12 mouse cellular contexts compared by ENCODE assay signal in the genomic region with DNA sequence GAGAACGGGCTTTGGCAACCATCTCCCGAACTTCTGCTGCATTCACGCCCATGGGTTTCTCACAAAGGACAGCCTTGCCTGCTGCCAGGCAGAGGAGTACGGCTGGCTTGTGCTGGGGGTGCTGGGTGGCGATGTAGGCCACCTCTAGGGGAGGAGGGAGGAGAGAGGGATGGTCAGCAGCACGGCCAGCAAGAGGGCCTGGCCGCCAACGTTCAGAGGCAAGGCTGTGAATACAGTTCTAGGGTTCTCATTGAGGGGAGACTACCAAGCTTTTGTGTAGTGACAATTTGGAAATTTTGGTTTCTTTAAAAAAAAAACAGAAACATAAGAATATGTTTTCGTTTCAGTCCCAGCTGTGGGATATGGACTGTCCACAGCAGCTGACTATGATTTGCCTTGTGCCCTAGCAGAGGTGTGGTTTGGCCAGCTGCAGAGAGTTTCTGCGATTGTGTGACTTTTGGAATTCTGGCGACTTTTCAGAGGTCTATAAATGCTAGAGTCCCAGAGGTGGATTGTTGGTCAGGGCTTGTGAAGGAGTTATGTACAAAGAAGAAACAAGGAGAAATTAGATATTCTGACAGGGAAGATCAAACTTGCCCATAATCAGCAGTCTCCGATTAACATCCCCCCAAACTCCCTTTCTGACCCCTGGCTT. TPM values are rescaled to one million over a fixed set of nuclear protein-coding genes. Genes with fewer than 3 reads are reported as not detected.
DNase-seq lines count a peak whose midpoint lies in the region; ATAC-seq and TF ChIP-seq lines count a peak whose summit lies in the region.
"Had no signal": no experiment of that assay in that cellular context is flagged by ENCODE, and none has a peak within 500 bp of the region (broad histone marks: within the 10 kb centered on the region; RNA-seq: fewer than 3 reads in every experiment).

Gm45808 (minus strand) TSS at position 51 of the 655 bp plus-strand sequence.

- H3K9ac ChIP-seq in forebrain, postnatal 0 days = peak within 1 kb of the TSS; percentile 50; the same call in 1 of the 2 replicates
- no peak within 1 kb of the TSS for H3K9ac ChIP-seq in forebrain, embryonic 12.5 days
- no peak within 1 kb of the TSS for H3K9ac ChIP-seq in neural tube, embryonic 12.5 days
- H3K9ac ChIP-seq in hindbrain, embryonic 15.5 days = no peak within 1 kb of the TSS
- H3K9ac ChIP-seq in neural tube, embryonic 13.5 days = no peak within 1 kb of the TSS; the same call in 1 of the 2 replicates

- H3K4me2 ChIP-seq in forebrain, postnatal 0 days (ENCODE audit: low read depth) = 0 out of 2 replicates have a peak within 1 kb of the TSS, but pooled peaks have one; percentile 48
- no peak within 1 kb of the TSS for H3K4me2 ChIP-seq in forebrain, embryonic 12.5 days
- H3K4me2 ChIP-seq in neural tube, embryonic 12.5 days (replicated peaks) = 0 out of 2 replicates have a peak within 1 kb of the TSS, but pooled peaks have one; percentile 61
- peak within 1 kb of the TSS; percentile 78; the same call in 1 of the 2 replicates for H3K4me2 ChIP-seq in hindbrain, embryonic 15.5 days
- H3K4me2 ChIP-seq in neural tube, embryonic 13.5 days = no peak within 1 kb of the TSS; the same call in 1 of the 2 replicates

- H3K27ac ChIP-seq in forebrain, postnatal 0 days (ENCODE audit: low read depth, low read length) = no peak within 1 kb of the TSS
- H3K27ac ChIP-seq in forebrain, embryonic 12.5 days = no peak within 1 kb of the TSS; the same call in 1 of the 2 replicates
- H3K27ac ChIP-seq in neural tube, embryonic 12.5 days = no peak within 1 kb of the TSS
- H3K27ac ChIP-seq in hindbrain, embryonic 15.5 days (replicated peaks) = 0 out of 2 replicates have a peak within 1 kb of the TSS, but pooled peaks have one; percentile 91
- 0 out of 2 replicates have a peak within 1 kb of the TSS, but pooled peaks have one; percentile 79 for H3K27ac ChIP-seq in neural tube, embryonic 13.5 days (replicated peaks)

- no peak for TF ChIP-seq CTCF in forebrain, postnatal 0 days (IDR thresholded peaks at IDR 0.05; ENCODE audit: low read depth)

- no peak for ATAC-seq in forebrain, postnatal 0 days
- ATAC-seq in forebrain, embryonic 12.5 days (ENCODE audit: low FRiP score) = no peak
- ATAC-seq in neural tube, embryonic 12.5 days (ENCODE audit: low FRiP score, low read depth) = no peak
- ATAC-seq in hindbrain, embryonic 15.5 days (ENCODE audit: low FRiP score, low read depth) = no peak
- no peak for ATAC-seq in neural tube, embryonic 13.5 days (ENCODE audit: low read depth)
- no peak for ATAC-seq in megakaryocyte-erythroid progenitor cell, adult 5-6 weeks (replicated peaks; ENCODE audit: low FRiP score, low TSS enrichment, poor library complexity, severe bottlenecking)

- H3K9me3 ChIP-seq in forebrain, postnatal 0 days (ENCODE audit: low read length) = no peaks in the 10 kb centered on the region
- H3K9me3 ChIP-seq in forebrain, embryonic 12.5 days = no peaks in the 10 kb centered on the region
- no peaks in the 10 kb centered on the region for H3K9me3 ChIP-seq in neural tube, embryonic 12.5 days
- no peaks in the 10 kb centered on the region for H3K9me3 ChIP-seq in hindbrain, embryonic 15.5 days
- no peaks in the 10 kb centered on the region for H3K9me3 ChIP-seq in neural tube, embryonic 13.5 days

- H3K4me3 ChIP-seq in forebrain, postnatal 0 days (ENCODE audit: low read depth, low read length) = no peak within 1 kb of the TSS
- H3K4me3 ChIP-seq in forebrain, embryonic 12.5 days (replicated peaks) = no peak within 1 kb of the TSS
- H3K4me3 ChIP-seq in neural tube, embryonic 12.5 days = no peak within 1 kb of the TSS
- no peak within 1 kb of the TSS for H3K4me3 ChIP-seq in hindbrain, embryonic 15.5 days
- H3K4me3 ChIP-seq in neural tube, embryonic 13.5 days = no peak within 1 kb of the TSS

- 75% methylated on average over 12 of the region's 12 CpGs for WGBS in forebrain, postnatal 0 days
- WGBS in forebrain, embryonic 12.5 days = 84% methylated on average over 12 of the region's 12 CpGs
- WGBS in neural tube, embryonic 12.5 days = 88% methylated on average over 12 of the region's 12 CpGs
- 81% methylated on average over 12 of the region's 12 CpGs for WGBS in hindbrain, embryonic 15.5 days
- 85% methylated on average over 12 of the region's 12 CpGs for WGBS in neural tube, embryonic 13.5 days

- DNase-seq in forebrain, postnatal 0 days = no peak
- no peak for DNase-seq in neural tube, embryonic 10.5 days (ENCODE audit: extremely low spot score, low spot score)
- DNase-seq in frontal cortex, adult 2 months (ENCODE audit: extremely low spot score in 1 of 2, low spot score in 1 of 2) = no peak
- DNase-seq: cerebellum, adult 2 months; gastrocnemius, postnatal 14 days had no signal

- H3K27me3 ChIP-seq in forebrain, postnatal 0 days (ENCODE audit: insufficient read depth, low read length) = no peaks in the 10 kb centered on the region
- no peaks in the 10 kb centered on the region for H3K27me3 ChIP-seq in forebrain, embryonic 12.5 days
- H3K27me3 ChIP-seq in neural tube, embryonic 12.5 days (replicated peaks) = no peaks in the 10 kb centered on the region
- no peaks in the 10 kb centered on the region for H3K27me3 ChIP-seq in hindbrain, embryonic 15.5 days
- H3K27me3 ChIP-seq in neural tube, embryonic 13.5 days = no peaks in the 10 kb centered on the region

- H3K36me3 ChIP-seq in forebrain, postnatal 0 days (ENCODE audit: insufficient read depth) = no peaks in the 10 kb centered on the region
- H3K36me3 ChIP-seq in forebrain, embryonic 12.5 days (replicated peaks) = no peaks in the 10 kb centered on the region; the same call in 1 of the 2 replicates
- no peaks in the 10 kb centered on the region; the same call in 1 of the 2 replicates for H3K36me3 ChIP-seq in neural tube, embryonic 12.5 days
- H3K36me3 ChIP-seq in hindbrain, embryonic 15.5 days = no peaks in the 10 kb centered on the region
- H3K36me3 ChIP-seq in neural tube, embryonic 13.5 days = peaks cover under 1% of the 10 kb centered on the region; the same call in 1 of the 2 replicates

- 0 out of 2 replicates have a peak, but pooled peaks cover 6% of the 10 kb centered on the region for H3K4me1 ChIP-seq in forebrain, postnatal 0 days (ENCODE audit: insufficient read depth)
- peaks cover 25% of the 10 kb centered on the region for H3K4me1 ChIP-seq in forebrain, embryonic 12.5 days
- H3K4me1 ChIP-seq in neural tube, embryonic 12.5 days = peaks cover 10% of the 10 kb centered on the region
- H3K4me1 ChIP-seq in hindbrain, embryonic 15.5 days (replicated peaks) = peaks cover 28% of the 10 kb centered on the region
- H3K4me1 ChIP-seq in neural tube, embryonic 13.5 days (replicated peaks) = peaks cover 25% of the 10 kb centered on the region

RNA-seq across cellular contexts. Expression of gene Gm45808, which starts in this region (rescaled TPM):
- total RNA-seq in forebrain, postnatal 0 days (2014; rRNA removed) = not detected in 2 replicates
- not detected in 2 replicates for polyA plus RNA-seq in forebrain, postnatal 0 days (2015; fragmentation: Nextera tagmentation; extraction: Ambion mirVana)
- polyA plus RNA-seq in forebrain, embryonic 12.5 days (2016; fragmentation: Nextera tagmentation; extraction: Ambion mirVana) = not detected in 2 replicates
- not detected in 2 replicates for polyA plus RNA-seq in neural tube, embryonic 12.5 days (2016; fragmentation: Nextera tagmentation; extraction: Ambion mirVana)
- polyA plus RNA-seq in hindbrain, embryonic 15.5 days (2015; fragmentation: Nextera tagmentation; extraction: Ambion mirVana) = not detected in 2 replicates
- polyA plus RNA-seq in neural tube, embryonic 13.5 days (2015; fragmentation: Nextera tagmentation; extraction: Ambion mirVana) = not detected in 2 replicates
- 0.23 TPM in 1 of 2 replicates, not detected in the other for polyA plus RNA-seq in frontal cortex, adult 2 months (2012; rRNA removed)
- not detected in 2 replicates for total RNA-seq in megakaryocyte-erythroid progenitor cell, adult 5-6 weeks (2014; fragmentation: Nextera tagmentation)
- not detected in 2 replicates for total RNA-seq in megakaryocyte-erythroid progenitor cell, adult 5-6 weeks (2017)
- polyA plus RNA-seq: cerebellum, adult 2 months; kidney, postnatal 0 days; macrophage had no signal

Comparison
In these comparisons a context has a peak if more than half of its experiments do, and no peak if none do; other contexts are left out.
1. H3K27ac ChIP-seq: peak in hindbrain, embryonic 15.5 days (single experiment) and neural tube, embryonic 13.5 days (single experiment); none in forebrain, postnatal 0 days (single experiment), forebrain, embryonic 12.5 days (single experiment) and neural tube, embryonic 12.5 days (single experiment).
2. H3K4me2 ChIP-seq: peak in forebrain, postnatal 0 days (single experiment), neural tube, embryonic 12.5 days (single experiment) and hindbrain, embryonic 15.5 days (single experiment); none in forebrain, embryonic 12.5 days (single experiment) and neural tube, embryonic 13.5 days (single experiment).